Comparison of ENCODE assay signal across 22 mouse cellular contexts in the genomic region with DNA sequence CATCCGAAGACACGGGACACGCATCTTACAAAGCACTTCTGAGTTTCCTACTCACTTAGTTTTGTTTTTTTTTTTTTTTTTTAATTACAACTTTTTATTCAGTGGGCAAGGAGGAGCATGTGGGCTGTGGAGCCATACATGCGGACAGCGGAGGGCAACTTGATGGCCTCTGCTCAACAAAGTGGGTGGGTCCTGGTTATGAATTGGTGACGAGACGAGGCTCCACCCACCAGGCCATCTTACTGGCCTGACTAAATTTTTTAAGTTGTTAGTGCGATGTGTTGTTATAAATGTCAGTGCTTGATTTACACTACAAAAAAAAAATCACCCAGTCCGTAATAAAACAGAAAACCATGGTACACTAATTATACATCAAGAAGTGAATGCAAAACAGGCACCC. TPM values are rescaled to one million over a fixed set of nuclear protein-coding genes. Genes with fewer than 3 reads are reported as not detected.
DNase-seq lines count a peak whose midpoint lies in the region; ATAC-seq lines count a peak whose summit lies in the region.
"Had no signal": no experiment of that assay in that cellular context is flagged by ENCODE, and none has a peak within 500 bp of the region (broad histone marks: within the 10 kb centered on the region; RNA-seq: fewer than 3 reads in every experiment).

No protein-coding gene starts in this region.

- peaks cover 15% of the 10 kb centered on the region for H3K36me3 ChIP-seq in heart, embryonic 11.5 days (ENCODE audit: control insufficient read depth, insufficient read depth, low read length)
- H3K36me3 ChIP-seq in heart, embryonic 15.5 days = peaks cover 17% of the 10 kb centered on the region

- WGBS in heart, embryonic 11.5 days (ENCODE audit: insufficient replicate concordance) = 78% methylated on average over 9 of the region's 9 CpGs
- WGBS in heart, embryonic 15.5 days = 72% methylated on average over 9 of the region's 9 CpGs

- intact Hi-C loops in heart, postnatal 10 days (cut with DNase I) = no loop called here

- DNase-seq in adrenal gland, postnatal 14 days = peak; percentile 43
- no peak for DNase-seq in adrenal gland, adult (ENCODE audit: inconsistent age in 2 of 2, low spot score in 1 of 2)
- DNase-seq in heart, adult 9 months (ENCODE audit: low spot score in 2 of 2) = no peak
- DNase-seq in heart, postnatal 10 days = no peak
- DNase-seq in lung, postnatal 10 days = peak; percentile 27
- DNase-seq in lung, postnatal 4 days = no peak
- DNase-seq: B cell, adult 2 months; cerebellum, adult 18-20 months; cerebellum, adult 9-11 months; cerebellum, postnatal 36 days; gastrocnemius, postnatal 36 days; kidney, adult 18-20 months had no signal

- H3K9me3 ChIP-seq in heart, embryonic 11.5 days (replicated peaks; ENCODE audit: control insufficient read depth, low read length) = no peaks in the 10 kb centered on the region
- H3K9me3 ChIP-seq in heart, embryonic 15.5 days (replicated peaks) = no peaks in the 10 kb centered on the region
- H3K9me3 ChIP-seq: embryonic facial prominence, embryonic 13.5 days; forebrain, embryonic 12.5 days; G1E; hindbrain, embryonic 13.5 days; kidney, embryonic 15.5 days had no signal

- peaks cover 22% of the 10 kb centered on the region for H3K4me1 ChIP-seq in heart, embryonic 11.5 days (ENCODE audit: control insufficient read depth, insufficient read depth, low read length)
- H3K4me1 ChIP-seq in heart, embryonic 15.5 days (replicated peaks) = peaks cover 31% of the 10 kb centered on the region
- H3K4me1 ChIP-seq: embryonic facial prominence, embryonic 13.5 days; forebrain, embryonic 12.5 days; hindbrain, embryonic 13.5 days had no signal

- H3K4me2 ChIP-seq in heart, embryonic 11.5 days = no peak overlapping the region
- H3K4me2 ChIP-seq in heart, embryonic 15.5 days = no peak overlapping the region
- H3K4me2 ChIP-seq: embryonic facial prominence, embryonic 13.5 days; forebrain, embryonic 12.5 days; hindbrain, embryonic 13.5 days; kidney, embryonic 15.5 days had no signal

- no peaks in the 10 kb centered on the region for H3K27me3 ChIP-seq in heart, embryonic 11.5 days (ENCODE audit: control insufficient read depth, insufficient read depth, low read length)
- no peaks in the 10 kb centered on the region for H3K27me3 ChIP-seq in heart, embryonic 15.5 days
- H3K27me3 ChIP-seq: embryonic facial prominence, embryonic 13.5 days; forebrain, embryonic 12.5 days; hindbrain, embryonic 13.5 days; kidney, embryonic 15.5 days had no signal

- H3K27ac ChIP-seq in heart, embryonic 11.5 days (ENCODE audit: low read depth, low read length) = peak overlapping the region; percentile 79
- H3K27ac ChIP-seq in heart, embryonic 15.5 days = peak overlapping the region; percentile 76
- H3K27ac ChIP-seq: embryonic facial prominence, embryonic 13.5 days; forebrain, embryonic 12.5 days; hindbrain, embryonic 13.5 days; hindbrain, postnatal 0 days; kidney, embryonic 15.5 days had no signal

- H3K9ac ChIP-seq in heart, embryonic 11.5 days (ENCODE audit: low read depth, low read length) = no peak overlapping the region
- no peak overlapping the region for H3K9ac ChIP-seq in heart, embryonic 15.5 days
- H3K9ac ChIP-seq: forebrain, embryonic 12.5 days; hindbrain, embryonic 13.5 days; kidney, embryonic 15.5 days had no signal

- H3K4me3 ChIP-seq in heart, embryonic 11.5 days (ENCODE audit: low read depth, low read length) = no peak overlapping the region
- H3K4me3 ChIP-seq in heart, embryonic 15.5 days = no peak overlapping the region
- H3K4me3 ChIP-seq: embryonic facial prominence, embryonic 13.5 days; forebrain, embryonic 12.5 days; hindbrain, embryonic 13.5 days; kidney, embryonic 15.5 days had no signal

- no peak for ATAC-seq in heart, embryonic 11.5 days (replicated peaks; ENCODE audit: insufficient number of reproducible peaks, low FRiP score, low TSS enrichment)
- ATAC-seq in heart, embryonic 15.5 days (replicated peaks; ENCODE audit: insufficient number of reproducible peaks, insufficient read depth, low FRiP score, low read depth) = no peak
- ATAC-seq: CD4-positive, CD25-positive, alpha-beta regulatory T cell, adult 4 months; forebrain, embryonic 16.5 days had no signal

RNA-seq across cellular contexts. Expression of gene Grtp1, which starts 20.0 kb away (rescaled TPM):
- total RNA-seq in adrenal gland, postnatal 14 days (2021) = 7.9 and 9.2 TPM in 2 replicates
- 28.2 and 30.6 TPM in 2 replicates for polyA plus RNA-seq in heart, embryonic 11.5 days (2014; fragmentation: Nextera tagmentation; extraction: Ambion mirVana)
- polyA plus RNA-seq in heart, embryonic 15.5 days (2015; fragmentation: Nextera tagmentation; extraction: Ambion mirVana) = 12.5 and 13.6 TPM in 2 replicates
- 1 to 10 TPM; 2.5 to 2.6 TPM for total RNA-seq in heart, postnatal 10 days (2021)

RNA-seq across cellular contexts. Expression of gene Lamp1, which starts 21.4 kb away (rescaled TPM):
- total RNA-seq in adrenal gland, postnatal 14 days (2021) = 348 and 368 TPM in 2 replicates
- 334 and 393 TPM in 2 replicates for polyA plus RNA-seq in heart, embryonic 11.5 days (2014; fragmentation: Nextera tagmentation; extraction: Ambion mirVana)
- polyA plus RNA-seq in heart, embryonic 15.5 days (2015; fragmentation: Nextera tagmentation; extraction: Ambion mirVana) = 285 and 316 TPM in 2 replicates
- total RNA-seq in heart, postnatal 10 days (2021) = 100 to 1,000 TPM; 310 to 323 TPM

Comparison
In these comparisons a context has a peak if more than half of its experiments do, and no peak if none do; other contexts are left out.
1. DNase-seq: peak in adrenal gland, postnatal 14 days (single experiment) and lung, postnatal 10 days (single experiment); none in adrenal gland, adult (0 of 2), heart, adult 9 months (0 of 2), heart, postnatal 10 days (0 of 2) and lung, postnatal 4 days (0 of 2).